Mouse (Mus musculus): ENCODE measurements around the gene Plxnb2. TPM values are rescaled to one million over a fixed set of nuclear protein-coding genes. Genes with fewer than 3 reads are reported as not detected.

Plxnb2 gene
- 10 to 100 TPM; 60.1 to 74.0 TPM for total RNA-seq (2021)
- long read RNA-seq, experiment 1, full-length matches to known transcripts, result 7 of 22 reads
- long read RNA-seq, experiment 1, partial matches to known transcripts, result 8 of 22 reads
- long read RNA-seq, experiment 1, other reads (novel, unspliced or antisense), result 7 of 22 reads
- long read RNA-seq, experiment 2, full-length matches to known transcripts, result 10 of 26 reads
- long read RNA-seq, experiment 2, partial matches to known transcripts, result 9 of 26 reads
- long read RNA-seq, experiment 2, other reads (novel, unspliced or antisense), result 7 of 26 reads

GRCm38 (mm10) chr15:89180571-89181229, at the start of gene Plxnb2:
TSS of gene Plxnb2 (minus strand) at chr15:89180788.
- DNase-seq (ENCODE audit: low spot score in 2 of 2), result peak; percentile 80 to 83

GRCm38 (mm10) chr15:89215611-89216233, 35.1 kb upstream of the Plxnb2 start:
- no peak for DNase-seq (ENCODE audit: low spot score in 2 of 2)

GRCm38 (mm10) chr15:89214953-89215352, 34.4 kb upstream of the Plxnb2 start:
- no peak for DNase-seq (ENCODE audit: low spot score in 2 of 2)

- DNase-seq (ENCODE audit: low spot score in 2 of 2), result no peak
These were observed 32.9 kb upstream of the Plxnb2 start for GRCm38 (mm10) chr15:89213517-89213916.

GRCm38 (mm10) chr15:89212495-89212894, 31.9 kb upstream of the Plxnb2 start:
- DNase-seq (ENCODE audit: low spot score in 2 of 2), result no peak

GRCm38 (mm10) chr15:89211716-89212461, 31.3 kb upstream of the Plxnb2 start:
- DNase-seq (ENCODE audit: low spot score in 2 of 2), result peak in 1 of 2 experiments; percentile 27

GRCm38 (mm10) chr15:89210915-89211715, 30.5 kb upstream of the Plxnb2 start, which contains the start of gene Ppp6r2:
TSS of gene Ppp6r2 (plus strand) at chr15:89211553.
- peak; percentile 80 to 82 for DNase-seq (ENCODE audit: low spot score in 2 of 2)

GRCm38 (mm10) chr15:89209886-89210761, 29.5 kb upstream of the Plxnb2 start:
- peak; percentile 90 to 92 for DNase-seq (ENCODE audit: low spot score in 2 of 2)

- no peak for DNase-seq (ENCODE audit: low spot score in 2 of 2)
These were observed 26.9 kb upstream of the Plxnb2 start for GRCm38 (mm10) chr15:89207457-89207856.

- DNase-seq (ENCODE audit: low spot score in 2 of 2), result no peak
These were observed 16.5 kb upstream of the Plxnb2 start for GRCm38 (mm10) chr15:89197056-89197455.

GRCm38 (mm10) chr15:89196313-89196706, 15.7 kb upstream of the Plxnb2 start, which contains the start of gene Dennd6b:
TSS of gene Dennd6b (minus strand) at chr15:89196496.
- DNase-seq (ENCODE audit: low spot score in 2 of 2), result peak; percentile 94 to 97

GRCm38 (mm10) chr15:89195690-89196312, 15.2 kb upstream of the Plxnb2 start:
- peak; percentile 84 to 91 for DNase-seq (ENCODE audit: low spot score in 2 of 2)

- no peak for DNase-seq (ENCODE audit: low spot score in 2 of 2)
These were observed 14.7 kb upstream of the Plxnb2 start for GRCm38 (mm10) chr15:89195261-89195681.

GRCm38 (mm10) chr15:89184937-89185227, 4.3 kb upstream of the Plxnb2 start:
- no peak for DNase-seq (ENCODE audit: low spot score in 2 of 2)

- no peak for DNase-seq (ENCODE audit: low spot score in 2 of 2)
These were observed 3.8 kb upstream of the Plxnb2 start for GRCm38 (mm10) chr15:89184141-89184936.

- DNase-seq (ENCODE audit: low spot score in 2 of 2), result peak in 1 of 2 experiments; percentile 35
These were observed 2.3 kb upstream of the Plxnb2 start for GRCm38 (mm10) chr15:89182842-89183241.

- peak in 1 of 2 experiments; percentile 35 for DNase-seq (ENCODE audit: low spot score in 2 of 2)
These were observed 1.7 kb upstream of the Plxnb2 start for GRCm38 (mm10) chr15:89182328-89182741.

- no peak for DNase-seq (ENCODE audit: low spot score in 2 of 2)
These were observed 1.1 kb upstream of the Plxnb2 start for GRCm38 (mm10) chr15:89181561-89182270.
